Mouse (Mus musculus): Measurements from ENCODE around the gene Tepp.

Gene Tepp

GRCm38 (mm10) chr8:95369581-95370326, 59.4 kb downstream of the Tepp start:
- DNase-seq (ENCODE audit: low spot score), result no peak

GRCm38 (mm10) chr8:95373389-95374002, 63.1 kb downstream of the Tepp start:
- DNase-seq (ENCODE audit: low spot score), result no peak

GRCm38 (mm10) chr8:95374429-95374828, 64.1 kb downstream of the Tepp start:
- DNase-seq (ENCODE audit: low spot score), result no peak

GRCm38 (mm10) chr8:95375374-95375930, 65.1 kb downstream of the Tepp start:
- no peak for DNase-seq (ENCODE audit: low spot score)

All from spleen, adult 12 weeks (tissue).